Mouse (Mus musculus): Measurements from ENCODE around the gene Qdpr.

GRCm38 (mm10) chr5:45483654-45484053 lies 33.6 kb upstream of the Qdpr start:
- TF ChIP-seq MYOG (IDR thresholded peaks at IDR 0.05; ENCODE audit: control insufficient read depth, extremely low read depth, insufficient read length), result no peak
- no peak for TF ChIP-seq CTCF (IDR thresholded peaks at IDR 0.05; ENCODE audit: control insufficient read depth, insufficient read depth, insufficient read length)
- no peak for TF ChIP-seq USF1 (IDR thresholded peaks at IDR 0.05; ENCODE audit: low read depth)
- TF ChIP-seq MAX (IDR thresholded peaks at IDR 0.05), result no peak
- TF ChIP-seq CEBPB (IDR thresholded peaks at IDR 0.05; ENCODE audit: low read depth), result no peak
